Mouse (Mus musculus): Measurements from ENCODE around the gene Mlxipl.
"Not testable (repeated sequence)": the region's sequence is repeated elsewhere in the genome, so short reads cannot be mapped to it uniquely, and the experiment has no call there.

The Mlxipl gene

GRCm38 (mm10) chr5:135089653-135090052 is at the start of gene Mlxipl:
TSS of gene Mlxipl (plus strand) at chr5:135089890.
- DNase-seq (ENCODE audit: low spot score), result no peak

GRCm38 (mm10) chr5:135040059-135040458 is 49.6 kb upstream of the Mlxipl start:
- DNase-seq (ENCODE audit: low spot score), result no peak

GRCm38 (mm10) chr5:135040777-135041176 is 48.9 kb upstream of the Mlxipl start:
- DNase-seq (ENCODE audit: low spot score), result no peak

GRCm38 (mm10) chr5:135042105-135042788 is 47.4 kb upstream of the Mlxipl start:
- DNase-seq (ENCODE audit: low spot score), result no peak

- DNase-seq (ENCODE audit: low spot score), result no peak
Measured at GRCm38 (mm10) chr5:135044575-135044974, 45.1 kb upstream of the Mlxipl start.

GRCm38 (mm10) chr5:135048539-135048938 is 41.2 kb upstream of the Mlxipl start:
- DNase-seq (ENCODE audit: low spot score), result no peak

GRCm38 (mm10) chr5:135049268-135049667 is 40.4 kb upstream of the Mlxipl start:
- DNase-seq (ENCODE audit: low spot score), result not testable (repeated sequence)

- DNase-seq (ENCODE audit: low spot score), result no peak
Measured at GRCm38 (mm10) chr5:135053356-135053755, 36.3 kb upstream of the Mlxipl start.

- DNase-seq (ENCODE audit: low spot score), result peak; percentile 96
Measured at GRCm38 (mm10) chr5:135063629-135064381, 25.9 kb upstream of the Mlxipl start, which contains the start of gene Dnajc30. TSS of gene Dnajc30 (plus strand) at chr5:135064202.

- no peak for DNase-seq (ENCODE audit: low spot score)
Measured at GRCm38 (mm10) chr5:135064382-135064766, 25.3 kb upstream of the Mlxipl start.

GRCm38 (mm10) chr5:135064909-135065446 is 24.7 kb upstream of the Mlxipl start, which contains the start of gene Bud23:
TSS of gene Bud23 (minus strand) at chr5:135064959.
- not testable (repeated sequence) for DNase-seq (ENCODE audit: low spot score)

- no peak for DNase-seq (ENCODE audit: low spot score)
Measured at GRCm38 (mm10) chr5:135066008-135066407, 23.7 kb upstream of the Mlxipl start.

- no peak for DNase-seq (ENCODE audit: low spot score)
Measured at GRCm38 (mm10) chr5:135070448-135070847, 19.2 kb upstream of the Mlxipl start.

- no peak for DNase-seq (ENCODE audit: low spot score)
Measured at GRCm38 (mm10) chr5:135072061-135072460, 17.6 kb upstream of the Mlxipl start.

- no peak for DNase-seq (ENCODE audit: low spot score)
Measured at GRCm38 (mm10) chr5:135072720-135073119, 17.0 kb upstream of the Mlxipl start.

- DNase-seq (ENCODE audit: low spot score), result no peak
Measured at GRCm38 (mm10) chr5:135073349-135074150, 16.1 kb upstream of the Mlxipl start.

- no peak for DNase-seq (ENCODE audit: low spot score)
Measured at GRCm38 (mm10) chr5:135075655-135076054, 14.0 kb upstream of the Mlxipl start.

GRCm38 (mm10) chr5:135076368-135076767 is 13.3 kb upstream of the Mlxipl start:
- DNase-seq (ENCODE audit: low spot score), result no peak

GRCm38 (mm10) chr5:135076931-135077505 is 12.7 kb upstream of the Mlxipl start:
- no peak for DNase-seq (ENCODE audit: low spot score)

- peak; percentile 83 for DNase-seq (ENCODE audit: low spot score)
Measured at GRCm38 (mm10) chr5:135077564-135078481, 11.9 kb upstream of the Mlxipl start, which contains the start of gene Vps37d. TSS of gene Vps37d (minus strand) at chr5:135078266.

- no peak for DNase-seq (ENCODE audit: low spot score)
Measured at GRCm38 (mm10) chr5:135078482-135078810, 11.2 kb upstream of the Mlxipl start.
